Mouse (Mus musculus): ENCODE results near the gene Rb1.

- TF ChIP-seq CTCF (IDR thresholded peaks at IDR 0.05; ENCODE audit: control insufficient read depth, insufficient read depth, insufficient read length) (no peak), MAX (IDR thresholded peaks at IDR 0.05) (no peak)
Observed at GRCm38 (mm10) chr14:73199058-73199457, 126.6 kb downstream of the Rb1 start.

All from C2C12 (cell line).